Mouse (Mus musculus): ENCODE data around the gene Impg2. TPM values are rescaled to one million over a fixed set of nuclear protein-coding genes. Genes with fewer than 3 reads are reported as not detected.
A peak's percentile ranks its signal among the peaks of the same experiment; 100 is the strongest.

Gene Impg2
- total RNA-seq (2021) = under 1 TPM; 0.45 to 0.79 TPM

DNA sequence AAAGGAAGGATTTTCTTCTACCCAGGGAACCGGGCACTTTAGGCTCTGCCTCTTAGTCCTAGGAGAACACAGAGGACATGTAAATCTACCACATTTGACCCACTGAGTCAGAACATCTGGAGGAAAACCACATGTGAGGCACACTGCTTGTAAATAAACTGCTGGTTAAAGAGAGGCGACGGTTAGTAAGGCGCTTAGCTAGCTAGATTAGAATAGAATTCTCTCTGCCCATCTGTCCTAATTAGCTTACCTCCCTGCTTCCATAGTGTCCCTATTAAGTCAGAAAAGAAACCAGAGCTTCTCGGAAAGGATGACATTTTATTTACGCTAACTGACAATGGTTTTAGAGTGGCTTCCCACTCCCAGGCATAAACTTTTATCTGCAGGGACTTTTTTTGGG, at the start of gene Impg2:
Gene Impg2, plus strand, starts transcription at position 263 of the 400 bp plus-strand sequence.
- no peak for DNase-seq
- intact Hi-C loops (cut with DNase I) = no loop called here

DNA sequence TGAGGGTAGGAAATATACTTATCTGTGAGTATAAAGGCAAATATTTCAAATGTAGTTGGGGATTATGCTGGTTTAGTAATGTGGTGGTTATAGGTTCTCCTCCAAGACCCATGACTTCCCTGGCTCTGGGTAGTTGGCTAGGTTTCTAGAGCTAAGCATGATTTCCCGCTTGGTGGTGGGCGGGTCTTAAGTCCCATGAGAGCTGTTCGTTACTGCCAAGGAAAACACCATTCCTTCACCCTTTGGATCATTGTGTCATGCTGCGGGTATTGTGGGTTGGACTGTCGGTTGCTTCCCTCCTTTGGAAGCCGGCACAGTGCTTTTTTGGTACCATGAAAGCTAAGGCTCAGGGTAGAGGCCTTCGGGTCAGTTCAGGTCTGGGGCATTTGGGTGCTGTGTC, 40.6 kb upstream of the Impg2 start:
- intact Hi-C loops (cut with DNase I) = no loop called here
- peak in 1 of 2 experiments; percentile 12 for DNase-seq

DNA sequence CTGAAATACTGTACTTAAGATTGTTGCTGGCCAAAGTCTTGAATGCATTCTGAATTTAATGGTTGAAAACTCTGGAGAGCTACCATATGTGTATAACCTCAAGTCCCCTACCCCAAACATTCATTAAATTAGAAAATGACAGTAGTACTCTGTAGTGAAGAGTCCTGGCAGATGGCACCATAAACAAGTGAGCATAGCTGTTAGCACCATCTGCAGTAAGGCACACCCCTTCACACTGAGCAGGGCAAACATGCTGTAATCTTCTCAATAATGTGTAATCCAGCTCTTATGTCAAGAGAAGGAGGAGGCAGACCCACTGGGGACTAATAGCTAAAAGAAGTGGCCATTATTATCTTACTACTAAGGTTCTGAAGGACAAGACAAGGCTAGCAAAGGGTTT, 33.9 kb upstream of the Impg2 start:
- intact Hi-C loops (cut with DNase I) = no loop called here
- DNase-seq = no peak

- intact Hi-C loops (cut with DNase I) = no loop called here
- DNase-seq = peak in 1 of 2 experiments; percentile 50
These were observed 28.1 kb upstream of the Impg2 start for GRCm38 (mm10) chr16:56175867-56176581.

DNA sequence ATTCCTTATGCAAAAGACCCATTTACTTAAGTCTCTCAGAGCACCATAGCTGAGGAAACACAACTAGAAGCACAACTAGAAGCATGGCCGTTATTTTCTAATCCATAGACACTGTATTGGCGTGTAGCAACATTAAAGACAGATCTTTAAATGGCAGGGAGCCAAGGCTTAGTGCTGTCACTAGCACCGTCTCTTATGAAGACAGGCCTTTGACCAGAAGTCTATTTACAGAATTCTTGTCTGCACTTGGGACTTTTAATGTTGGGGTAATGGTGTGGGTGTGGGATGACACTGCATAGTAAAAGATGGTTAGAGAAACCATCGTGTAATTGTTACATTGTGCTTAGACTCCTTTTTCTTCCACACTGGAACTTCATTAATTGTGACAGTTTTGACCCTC, 17.2 kb upstream of the Impg2 start:
- intact Hi-C loops (cut with DNase I) = loop anchor here (10.0 kb wide), 1 partner anchor 488 kb away; no protein-coding TSS in a partner anchor
- no peak for DNase-seq

DNA sequence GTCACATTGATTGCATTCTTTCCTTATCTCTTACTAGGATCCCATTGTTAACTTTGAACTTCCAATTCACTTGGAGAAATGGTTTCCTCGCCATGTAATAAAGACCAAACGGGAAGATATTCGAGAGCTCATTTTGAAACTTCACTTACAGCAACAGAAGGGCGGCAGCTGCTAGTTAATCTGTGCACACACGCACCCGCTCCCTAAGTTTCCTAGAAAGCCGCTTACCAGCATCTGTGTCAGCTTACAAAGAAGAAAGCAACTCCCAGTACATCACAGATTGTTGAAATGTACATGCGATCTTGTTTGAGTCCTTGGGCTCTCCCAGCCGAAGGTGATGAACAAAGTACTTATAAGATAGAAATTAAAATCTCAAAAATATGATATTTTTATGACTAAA, 15.9 kb upstream of the Impg2 start:
- intact Hi-C loops (cut with DNase I) = loop anchor here (10.0 kb wide), 1 partner anchor 487 kb away; no protein-coding TSS in a partner anchor
- no peak for DNase-seq

DNA sequence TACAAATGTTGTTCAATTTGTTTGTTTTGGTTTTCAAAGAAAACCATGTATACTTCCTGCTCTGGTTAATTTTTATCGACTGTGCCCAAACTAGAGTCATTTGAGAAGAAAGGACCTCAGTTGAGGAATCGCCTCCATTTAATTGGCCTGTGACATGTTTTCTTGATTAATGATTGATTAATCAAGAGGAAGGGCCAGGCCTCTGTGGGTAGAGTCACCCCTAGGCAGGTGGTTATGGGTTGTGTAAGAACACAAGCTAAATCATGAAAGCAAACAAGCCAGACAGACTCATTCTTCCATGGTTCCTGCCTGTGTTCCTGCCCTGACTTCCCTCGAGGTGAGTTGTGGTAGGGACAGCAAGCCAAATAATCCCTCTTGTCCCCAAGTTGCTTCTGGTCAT, 8.6 kb downstream of the Impg2 start:
- no peak for DNase-seq
- intact Hi-C loops (cut with DNase I) = no loop called here

DNA sequence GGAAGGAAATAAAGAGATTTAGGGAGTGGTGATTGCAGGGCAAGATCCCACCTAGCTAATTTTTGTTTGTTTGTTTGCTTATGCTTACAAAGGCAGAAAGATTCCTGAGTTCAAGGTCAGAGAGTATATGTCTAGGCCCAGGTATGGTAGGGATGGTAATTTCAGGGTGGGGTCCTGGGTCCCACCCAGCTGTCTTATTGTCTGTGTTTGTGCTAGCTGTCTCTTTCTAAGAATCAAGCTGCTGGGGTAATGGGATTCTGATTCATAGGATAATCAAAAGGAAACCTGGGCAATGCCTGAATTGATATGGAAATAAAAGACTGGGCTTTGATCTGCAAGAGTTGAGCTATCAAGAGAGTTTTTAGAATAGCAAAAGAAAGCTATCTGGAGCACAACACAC, 23.6 kb downstream of the Impg2 start:
- intact Hi-C loops (cut with DNase I) = no loop called here
- no peak for DNase-seq

- no peak for DNase-seq
- intact Hi-C loops (cut with DNase I) = no loop called here
These were observed 25.3 kb downstream of the Impg2 start for GRCm38 (mm10) chr16:56229455-56229854.

- intact Hi-C loops (cut with DNase I) = no loop called here
- peak in 1 of 2 experiments; percentile 36 for DNase-seq
These were observed 27.2 kb downstream of the Impg2 start for GRCm38 (mm10) chr16:56231300-56231699.

- intact Hi-C loops (cut with DNase I) = no loop called here
- DNase-seq = peak; percentile 34 to 38
These were observed 28.6 kb downstream of the Impg2 start for GRCm38 (mm10) chr16:56232736-56233135.

DNA sequence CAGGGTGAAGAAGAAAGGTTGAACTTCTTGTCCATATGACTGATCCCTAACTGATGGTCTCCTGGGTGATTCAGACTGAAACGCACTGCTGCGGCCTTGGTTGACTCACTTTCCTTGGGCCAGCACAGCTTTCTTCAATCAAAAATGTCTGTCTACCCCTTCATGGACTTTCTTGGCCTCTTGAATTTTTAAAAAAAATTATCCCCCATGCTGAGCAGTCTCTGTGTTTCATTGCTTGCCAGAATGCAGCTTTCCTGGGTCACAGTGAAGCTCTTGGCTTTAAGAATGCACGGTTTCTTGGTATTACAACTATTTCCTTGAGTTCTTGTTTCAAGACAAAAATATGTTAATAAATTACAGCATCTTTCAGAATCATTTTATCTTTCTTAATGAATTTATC, 41.9 kb downstream of the Impg2 start:
- intact Hi-C loops (cut with DNase I) = no loop called here
- DNase-seq = peak in 1 of 2 experiments; percentile 6

GRCm38 (mm10) chr16:56273917-56274316, 69.8 kb downstream of the Impg2 start:
- intact Hi-C loops (cut with DNase I) = no loop called here
- DNase-seq = no peak

GRCm38 (mm10) chr16:56279060-56279459, 74.9 kb downstream of the Impg2 start:
- intact Hi-C loops (cut with DNase I) = no loop called here
- no peak for DNase-seq

- intact Hi-C loops (cut with DNase I) = no loop called here
- no peak for DNase-seq
These were observed 75.6 kb downstream of the Impg2 start for GRCm38 (mm10) chr16:56279752-56280151.

DNA sequence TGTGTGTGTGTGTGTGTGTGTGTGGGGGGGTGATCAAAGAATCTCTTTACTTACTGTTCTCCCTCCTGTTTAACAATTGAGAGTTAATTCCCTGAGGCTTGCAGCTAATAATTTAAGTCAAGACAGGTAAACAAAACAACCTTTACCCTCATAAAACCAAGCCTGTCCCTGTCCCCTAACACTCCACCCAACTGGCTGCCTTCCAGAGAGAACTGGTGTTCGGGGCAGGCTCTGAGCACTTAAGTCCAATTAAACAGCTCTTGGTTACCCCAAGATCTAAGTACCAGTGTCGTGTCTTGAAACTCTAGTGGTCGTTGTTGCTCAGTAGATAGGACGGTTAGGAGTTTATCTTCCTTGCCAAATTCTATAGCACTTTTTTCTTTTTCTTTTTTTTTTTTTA, 77.2 kb downstream of the Impg2 start:
- DNase-seq = no peak
- intact Hi-C loops (cut with DNase I) = no loop called here

GRCm38 (mm10) chr16:56283330-56283729, 79.2 kb downstream of the Impg2 start:
- intact Hi-C loops (cut with DNase I) = no loop called here
- no peak for DNase-seq

DNA sequence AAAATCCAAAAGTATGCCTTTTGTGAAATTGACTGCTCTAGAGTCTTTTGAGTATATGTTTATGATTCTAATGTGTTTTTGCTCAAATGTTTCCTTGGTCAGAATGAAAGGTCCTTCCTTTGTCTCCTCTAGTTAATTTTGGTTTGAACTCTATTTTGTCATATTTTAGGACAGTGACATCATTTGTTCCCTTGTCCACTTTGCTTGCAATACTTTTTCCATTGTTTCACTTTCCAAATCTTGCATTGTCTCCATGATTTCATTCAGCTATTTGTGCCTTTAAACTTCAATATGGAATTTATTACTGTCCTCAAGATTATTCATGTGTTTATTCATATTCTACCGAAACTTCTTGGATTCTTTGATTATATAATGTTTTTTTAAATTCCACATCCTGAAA, 79.8 kb downstream of the Impg2 start:
- intact Hi-C loops (cut with DNase I) = no loop called here
- no peak for DNase-seq

- no peak for DNase-seq
- intact Hi-C loops (cut with DNase I) = no loop called here
These were observed 82.0 kb downstream of the Impg2 start for GRCm38 (mm10) chr16:56286076-56286475.

DNA sequence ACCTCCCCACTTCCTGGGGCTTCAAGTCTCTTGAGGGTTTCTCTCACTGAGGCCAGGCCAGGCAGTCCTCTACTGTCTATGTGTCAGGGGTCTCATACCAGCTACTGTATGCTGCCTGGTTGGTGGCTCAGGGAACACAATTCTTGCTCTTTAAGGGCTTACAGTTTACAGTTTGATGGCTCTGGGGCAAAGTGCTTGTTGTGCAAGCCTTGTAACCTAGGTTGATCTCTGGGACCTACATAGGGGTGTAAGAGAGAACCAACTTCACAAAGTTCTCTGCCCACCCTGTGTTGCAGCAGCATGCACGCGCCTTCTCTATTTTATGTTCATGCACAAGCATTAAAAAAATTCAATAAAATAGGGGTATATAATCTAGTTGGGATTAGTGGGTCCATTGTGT, 82.9 kb downstream of the Impg2 start:
- intact Hi-C loops (cut with DNase I) = no loop called here
- no peak for DNase-seq

DNA sequence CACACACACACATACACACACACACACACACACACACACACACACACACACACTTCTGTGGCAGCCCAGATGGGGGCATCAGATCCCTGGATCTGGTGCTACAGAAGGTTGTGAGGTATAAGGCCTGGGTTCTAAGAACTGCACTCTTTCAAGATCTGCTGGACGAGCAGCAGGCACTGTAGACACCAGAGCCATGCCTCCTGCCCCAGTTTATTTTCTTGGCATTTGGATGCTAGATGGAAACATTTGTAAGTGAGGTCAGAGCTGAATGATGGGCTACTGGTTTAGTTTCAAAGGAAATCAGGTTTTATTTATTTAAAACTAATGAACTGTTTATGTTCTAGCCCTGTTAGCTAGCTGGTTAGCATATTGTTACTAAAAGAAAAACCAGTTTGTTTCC, 90.8 kb downstream of the Impg2 start:
- intact Hi-C loops (cut with DNase I) = no loop called here
- no peak for DNase-seq

- intact Hi-C loops (cut with DNase I) = no loop called here
- DNase-seq = peak; percentile 30 to 43
These were observed 92.0 kb downstream of the Impg2 start for GRCm38 (mm10) chr16:56295888-56296648.
